Mouse (Mus musculus) heart, embryonic 13.5 days (tissue): ENCODE results near the gene Rit1. TPM values are rescaled to one million over a fixed set of nuclear protein-coding genes. Genes with fewer than 3 reads are reported as not detected.
"Not testable (repeated sequence)": the region's sequence is repeated elsewhere in the genome, so short reads cannot be mapped to it uniquely, and the experiment has no call there.

ENCODE experiments used
- ATAC-seq: fragments of 200-750 bp; cut with Nextera tagmentation; 2 replicates; pipeline ENCODE4 v1.8.0; 2017; ENCODE audit warnings: moderate TSS enrichment; ENCODE audit not compliant: insufficient number of reproducible peaks, low FRiP score, low TSS enrichment; ENCODE audit errors: extremely low read depth
- H3K27ac ChIP-seq: fragments of 300-500 bp; sonication (generic); replicated peaks from 2 replicates; pipeline ENCODE4 v1.5.1; 2015; ENCODE audit warnings: moderate library complexity, mild to moderate bottlenecking, inconsistent platforms
- H3K27me3 ChIP-seq: fragments of 300-500 bp; sonication (generic); replicated peaks from 2 replicates; pipeline ENCODE4 v1.6.1; 2015; ENCODE audit warnings: mild to moderate bottlenecking, inconsistent platforms
- H3K36me3 ChIP-seq: fragments of 300-500 bp; sonication (generic); 2 replicates; pipeline ENCODE4 v1.6.1; 2015; ENCODE audit warnings: mild to moderate bottlenecking, inconsistent platforms
- H3K4me1 ChIP-seq: fragments of 300-500 bp; sonication (generic); 2 replicates; pipeline ENCODE4 v1.6.1; 2015; ENCODE audit warnings: inconsistent platforms
- H3K4me2 ChIP-seq: fragments of 300-500 bp; sonication (generic); 2 replicates; pipeline ENCODE4 v1.6.1; 2015; ENCODE audit warnings: inconsistent platforms, mild to moderate bottlenecking, moderate library complexity
- H3K4me3 ChIP-seq: fragments of 300-500 bp; sonication (generic); 2 replicates; pipeline ENCODE4 v1.5.1; 2015; ENCODE audit warnings: moderate library complexity, mild to moderate bottlenecking, inconsistent platforms
- H3K9ac ChIP-seq: fragments of 300-500 bp; sonication (generic); 2 replicates; pipeline ENCODE4 v1.6.1; 2015; ENCODE audit warnings: inconsistent platforms, mild to moderate bottlenecking, moderate library complexity
- H3K9me3 ChIP-seq: fragments of 300-500 bp; sonication (generic); 2 replicates; pipeline ENCODE4 v1.6.1; 2016; ENCODE audit warnings: inconsistent platforms
- WGBS: fragments of 180-500 bp; shearing (Covaris S2); methylation state at CpG from one replicate; pipeline ENCODE4 v1.1.7; 2015; ENCODE audit warnings: mixed read lengths; 5-methylcytosine and 5-hydroxymethylcytosine counted together
- polyA plus RNA-seq: library from polyadenylated mRNA; unstranded; fragments of >200 nt; fragmentation: Nextera tagmentation; extraction: Ambion mirVana; gene quantifications from 2 replicates; pipeline ENCODE4 v1.2.1, GENCODE M21; 2015

The Rit1 gene
- polyA plus RNA-seq, 1 experiment from 2014 or later = 51.7 TPM

- no peak for ATAC-seq
- Histone ChIP-seq H3K27ac (0 out of 2 replicates have a peak overlapping the region, but pooled peaks have one; percentile 8), H3K27me3 (no peaks in the 10 kb centered on the region)
Observed at GRCm38 (mm10) chr3:88745534-88745933, 28.9 kb downstream of the Rit1 start.

GRCm38 (mm10) chr3:88746139-88746870, 29.7 kb downstream of the Rit1 start:
- Histone ChIP-seq H3K4me3 (no peak overlapping the region), H3K4me1 (no peaks in the 10 kb centered on the region), H3K4me2 (no peak overlapping the region), H3K9ac (no peak overlapping the region), H3K27me3 (no peaks in the 10 kb centered on the region), H3K27ac (no peak overlapping the region), H3K9me3 (peaks cover 22% of the 10 kb centered on the region), H3K36me3 (peaks cover 50% of the 10 kb centered on the region)
- ATAC-seq = no peak
- 77% methylated on average over 14 of the region's 15 CpGs for WGBS

More at GRCm38 (mm10) chr3:88745534-88745933, 28.9 kb downstream of the Rit1 start:
- 82% methylated on average over 9 of the region's 9 CpGs for WGBS
- H3K36me3 ChIP-seq = peaks cover 46% of the 10 kb centered on the region
- no peak overlapping the region for H3K9ac ChIP-seq
- no peaks in the 10 kb centered on the region for H3K4me1 ChIP-seq
- H3K9me3 ChIP-seq = peaks cover 22% of the 10 kb centered on the region
- no peak overlapping the region for H3K4me3 ChIP-seq
- no peak overlapping the region for H3K4me2 ChIP-seq

- Histone ChIP-seq H3K4me1 (no peaks in the 10 kb centered on the region), H3K36me3 (peaks cover 50% of the 10 kb centered on the region), H3K9me3 (peaks cover 22% of the 10 kb centered on the region), H3K27ac (no peak overlapping the region), H3K27me3 (no peaks in the 10 kb centered on the region), H3K9ac (no peak overlapping the region), H3K4me3 (no peak overlapping the region), H3K4me2 (no peak overlapping the region)
- no peak for ATAC-seq
- WGBS = 78% methylated on average over 4 of the region's 4 CpGs
Observed at GRCm38 (mm10) chr3:88746871-88747231, 30.2 kb downstream of the Rit1 start.

- ATAC-seq = no peak
- no peak overlapping the region for H3K4me2 ChIP-seq
- no peaks in the 10 kb centered on the region for H3K27me3 ChIP-seq
- no peak overlapping the region for H3K27ac ChIP-seq
- H3K4me3 ChIP-seq = no peak overlapping the region
- H3K4me1 ChIP-seq = peaks cover 33% of the 10 kb centered on the region
- peaks cover 17% of the 10 kb centered on the region for H3K36me3 ChIP-seq
- no peak overlapping the region for H3K9ac ChIP-seq
- WGBS = 66% methylated on average over 4 of the region's 4 CpGs
- H3K9me3 ChIP-seq = no peaks in the 10 kb centered on the region
Observed at GRCm38 (mm10) chr3:88754283-88754682, 37.6 kb downstream of the Rit1 start.

GRCm38 (mm10) chr3:88755541-88755940, 38.9 kb downstream of the Rit1 start:
- Histone ChIP-seq H3K27me3 (no peaks in the 10 kb centered on the region), H3K4me1 (peaks cover 33% of the 10 kb centered on the region), H3K4me2 (no peak overlapping the region), H3K9ac (no peak overlapping the region), H3K27ac (no peak overlapping the region), H3K4me3 (no peak overlapping the region), H3K9me3 (no peaks in the 10 kb centered on the region), H3K36me3 (peaks cover 17% of the 10 kb centered on the region; the same call in 1 of the 2 replicates)
- WGBS = 50% methylated on average over 3 of the region's 3 CpGs
- no peak for ATAC-seq

GRCm38 (mm10) chr3:88756276-88756675, 39.6 kb downstream of the Rit1 start:
- 47% methylated on average over 4 of the region's 4 CpGs for WGBS
- no peak overlapping the region for H3K4me2 ChIP-seq
- H3K4me3 ChIP-seq = no peak overlapping the region
- H3K36me3 ChIP-seq = peaks cover 20% of the 10 kb centered on the region
- H3K4me1 ChIP-seq = peaks cover 33% of the 10 kb centered on the region
- no peaks in the 10 kb centered on the region for H3K9me3 ChIP-seq
- ATAC-seq = no peak
- H3K27me3 ChIP-seq = no peaks in the 10 kb centered on the region
- peak overlapping the region; percentile 56; the same call in 1 of the 2 replicates for H3K27ac ChIP-seq
- H3K9ac ChIP-seq = no peak overlapping the region

- 2% methylated on average over 5 of the region's 5 CpGs for WGBS
- H3K36me3 ChIP-seq = peaks cover 26% of the 10 kb centered on the region
- peak overlapping the region; percentile 5; the same call in 1 of the 2 replicates for H3K4me3 ChIP-seq
- peaks cover 36% of the 10 kb centered on the region for H3K4me1 ChIP-seq
- peak overlapping the region; percentile 57 for H3K4me2 ChIP-seq
- H3K27me3 ChIP-seq = no peaks in the 10 kb centered on the region
- peak overlapping the region; percentile 88 for H3K27ac ChIP-seq
- ATAC-seq = peak; percentile 23; the same call in 1 of the 2 replicates
- H3K9ac ChIP-seq = peak overlapping the region; percentile 73
- no peaks in the 10 kb centered on the region for H3K9me3 ChIP-seq
Observed at GRCm38 (mm10) chr3:88758045-88758500, 41.4 kb downstream of the Rit1 start.

GRCm38 (mm10) chr3:88761619-88762018, 45.0 kb downstream of the Rit1 start:
- peaks cover 26% of the 10 kb centered on the region for H3K4me1 ChIP-seq
- H3K9me3 ChIP-seq = no peaks in the 10 kb centered on the region
- no peak overlapping the region for H3K4me3 ChIP-seq
- H3K9ac ChIP-seq = no peak overlapping the region
- no peak overlapping the region for H3K27ac ChIP-seq
- peaks cover 22% of the 10 kb centered on the region for H3K36me3 ChIP-seq
- 87% methylated on average over 19 of the region's 19 CpGs for WGBS
- no peak overlapping the region for H3K4me2 ChIP-seq
- ATAC-seq = no peak
- H3K27me3 ChIP-seq = no peaks in the 10 kb centered on the region

- Histone ChIP-seq H3K9ac (peak overlapping the region; percentile 5; the same call in 1 of the 2 replicates), H3K4me1 (peaks cover 20% of the 10 kb centered on the region), H3K27me3 (no peaks in the 10 kb centered on the region), H3K36me3 (peaks cover 22% of the 10 kb centered on the region), H3K9me3 (no peaks in the 10 kb centered on the region), H3K4me3 (no peak overlapping the region), H3K4me2 (no peak overlapping the region), H3K27ac (0 out of 2 replicates have a peak overlapping the region, but pooled peaks have one; percentile 8)
- 37% methylated on average over 6 of the region's 6 CpGs for WGBS
- ATAC-seq = no peak
Observed at GRCm38 (mm10) chr3:88762401-88762831, 45.8 kb downstream of the Rit1 start.

- Histone ChIP-seq H3K27ac (peak overlapping the region; percentile 86), H3K4me3 (peak overlapping the region; percentile 45), H3K4me2 (peak overlapping the region; percentile 64), H3K9ac (peak overlapping the region; percentile 71)
- 1% methylated on average over 19 of the region's 28 CpGs for WGBS
- not testable (repeated sequence) for H3K27me3 ChIP-seq, H3K36me3 ChIP-seq, H3K4me1 ChIP-seq, H3K9me3 ChIP-seq
- ATAC-seq = peak; percentile 59
Observed at GRCm38 (mm10) chr3:88771189-88771940, 54.7 kb downstream of the Rit1 start.

GRCm38 (mm10) chr3:88771941-88772280, 55.3 kb downstream of the Rit1 start:
- not testable (repeated sequence) for H3K27me3 ChIP-seq, ATAC-seq, H3K4me1 ChIP-seq, H3K9me3 ChIP-seq, H3K36me3 ChIP-seq
- H3K4me3 ChIP-seq = peak overlapping the region; percentile 45
- peak overlapping the region; percentile 64 for H3K4me2 ChIP-seq
- 18% methylated on average over 3 of the region's 6 CpGs for WGBS
- peak overlapping the region; percentile 54; the same call in 1 of the 2 replicates for H3K9ac ChIP-seq
- H3K27ac ChIP-seq = peak overlapping the region; percentile 86
